In the genomic region with DNA sequence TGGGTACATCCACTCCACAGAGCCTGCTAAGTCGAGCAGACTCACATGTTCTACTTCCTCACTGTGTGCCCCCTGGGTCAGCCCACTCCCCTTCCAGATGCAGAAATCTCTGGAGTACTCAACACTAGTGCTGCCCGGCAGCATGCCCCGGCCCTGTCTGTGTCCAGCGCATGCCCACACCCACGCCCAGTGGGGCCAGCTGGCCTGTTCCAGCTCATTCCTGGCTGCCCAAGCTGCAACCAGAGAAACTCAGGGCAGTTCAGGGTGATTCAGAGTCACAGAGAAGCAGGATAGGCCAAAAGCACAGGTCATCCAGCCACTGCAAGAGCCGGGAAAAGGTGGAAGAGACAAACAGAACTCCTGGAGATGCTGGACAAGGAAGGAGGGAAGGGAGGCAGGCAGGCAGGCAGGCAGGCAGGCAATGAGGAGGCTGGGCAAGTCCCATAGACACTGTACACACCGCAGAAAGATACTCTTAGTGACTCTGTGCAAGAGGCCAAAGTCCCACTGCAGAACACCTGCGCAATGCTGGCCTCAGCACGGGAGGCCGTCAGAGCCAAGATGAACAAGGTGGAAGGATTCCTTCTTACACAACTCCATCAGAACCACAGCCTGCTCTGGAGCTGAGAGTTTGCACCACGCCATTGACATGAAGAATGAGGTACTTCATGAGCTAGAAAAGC, we compare ENCODE assay signal across 13 mouse cellular contexts. TPM values are rescaled to one million over a fixed set of nuclear protein-coding genes. Genes with fewer than 3 reads are reported as not detected.
DNase-seq lines count a peak whose midpoint lies in the region; ATAC-seq and TF ChIP-seq lines count a peak whose summit lies in the region.
"Had no signal": no experiment of that assay in that cellular context is flagged by ENCODE, and none has a peak within 500 bp of the region (broad histone marks: within the 10 kb centered on the region; RNA-seq: fewer than 3 reads in every experiment).

No protein-coding gene starts in this region.

- H3K27me3 ChIP-seq in embryonic facial prominence, embryonic 10.5 days (replicated peaks; ENCODE audit: low read depth, poor library complexity, severe bottlenecking), result peaks cover 7% of the 10 kb centered on the region
- H3K27me3 ChIP-seq in kidney, adult 2 months (replicated peaks; ENCODE audit: control insufficient read depth, insufficient read depth, low read length), result no peaks in the 10 kb centered on the region
- no peaks in the 10 kb centered on the region for H3K27me3 ChIP-seq in liver, embryonic 15.5 days
- no peaks in the 10 kb centered on the region for H3K27me3 ChIP-seq in hindbrain, embryonic 16.5 days (replicated peaks; ENCODE audit: control insufficient read depth, insufficient read depth, low read length)
- H3K27me3 ChIP-seq in midbrain, embryonic 10.5 days (ENCODE audit: low read depth, poor library complexity, severe bottlenecking), result 0 out of 2 replicates have a peak, but pooled peaks cover 5% of the 10 kb centered on the region

- no peaks in the 10 kb centered on the region for H3K36me3 ChIP-seq in embryonic facial prominence, embryonic 10.5 days (replicated peaks)
- no peaks in the 10 kb centered on the region for H3K36me3 ChIP-seq in kidney, adult 2 months (ENCODE audit: control insufficient read depth, insufficient read depth, low read length)
- H3K36me3 ChIP-seq in liver, embryonic 15.5 days (replicated peaks), result no peaks in the 10 kb centered on the region
- H3K36me3 ChIP-seq in hindbrain, embryonic 16.5 days (ENCODE audit: control insufficient read depth, insufficient read depth, low read length), result no peaks in the 10 kb centered on the region
- no peaks in the 10 kb centered on the region for H3K36me3 ChIP-seq in midbrain, embryonic 10.5 days
- H3K36me3 ChIP-seq: hindbrain, embryonic 13.5 days had no signal

- no peaks in the 10 kb centered on the region for H3K9me3 ChIP-seq in embryonic facial prominence, embryonic 10.5 days
- no peaks in the 10 kb centered on the region for H3K9me3 ChIP-seq in liver, embryonic 15.5 days (replicated peaks)
- no peaks in the 10 kb centered on the region for H3K9me3 ChIP-seq in hindbrain, embryonic 16.5 days (ENCODE audit: control insufficient read depth, low read length)
- no peaks in the 10 kb centered on the region for H3K9me3 ChIP-seq in midbrain, embryonic 10.5 days (replicated peaks)
- H3K9me3 ChIP-seq: hindbrain, embryonic 13.5 days had no signal

- TF ChIP-seq POLR2A in kidney, adult 2 months (IDR thresholded peaks at IDR 0.05; ENCODE audit: low read depth, low read length), result no peak

- peaks cover 17% of the 10 kb centered on the region for H3K4me1 ChIP-seq in embryonic facial prominence, embryonic 10.5 days
- peaks cover 21% of the 10 kb centered on the region; the same call in 1 of the 2 replicates for H3K4me1 ChIP-seq in kidney, adult 2 months (ENCODE audit: control insufficient read depth, insufficient read depth, low read length)
- H3K4me1 ChIP-seq in liver, embryonic 15.5 days (replicated peaks), result peaks cover 6% of the 10 kb centered on the region
- peaks cover 11% of the 10 kb centered on the region for H3K4me1 ChIP-seq in hindbrain, embryonic 16.5 days (ENCODE audit: control insufficient read depth, insufficient read depth, low read depth, low read length)
- peaks cover 16% of the 10 kb centered on the region for H3K4me1 ChIP-seq in midbrain, embryonic 10.5 days

- peak; percentile 71 for ATAC-seq in liver, embryonic 15.5 days (ENCODE audit: insufficient read depth)
- ATAC-seq in hindbrain, embryonic 16.5 days, result no peak
- ATAC-seq: forebrain, embryonic 14.5 days had no signal

- H3K4me2 ChIP-seq in liver, embryonic 15.5 days, result no peak overlapping the region
- H3K4me2 ChIP-seq in hindbrain, embryonic 16.5 days (ENCODE audit: low read length), result no peak overlapping the region
- H3K4me2 ChIP-seq: hindbrain, embryonic 13.5 days had no signal

- WGBS in embryonic facial prominence, embryonic 10.5 days, result 88% methylated on average over 11 of the region's 11 CpGs
- 59% methylated on average over 11 of the region's 11 CpGs for WGBS in kidney, adult 2 months
- 65% methylated on average over 11 of the region's 11 CpGs for WGBS in liver, embryonic 15.5 days (ENCODE audit: insufficient replicate concordance)
- WGBS in hindbrain, embryonic 16.5 days, result 88% methylated on average over 11 of the region's 11 CpGs
- WGBS in midbrain, embryonic 10.5 days, result 87% methylated on average over 11 of the region's 11 CpGs

- H3K27ac ChIP-seq in embryonic facial prominence, embryonic 10.5 days (replicated peaks), result peak overlapping the region; percentile 19; the same call in 1 of the 2 replicates
- peak overlapping the region; percentile 81 for H3K27ac ChIP-seq in kidney, adult 2 months (ENCODE audit: insufficient read depth, low read depth, low read length)
- H3K27ac ChIP-seq in liver, embryonic 15.5 days (replicated peaks), result no peak overlapping the region
- H3K27ac ChIP-seq in hindbrain, embryonic 16.5 days (ENCODE audit: low read depth, low read length), result no peak overlapping the region
- no peak overlapping the region for H3K27ac ChIP-seq in midbrain, embryonic 10.5 days (replicated peaks)
- H3K27ac ChIP-seq: hindbrain, embryonic 13.5 days had no signal

- H3K4me3 ChIP-seq in embryonic facial prominence, embryonic 10.5 days, result no peak overlapping the region
- no peak overlapping the region for H3K4me3 ChIP-seq in kidney, adult 2 months (ENCODE audit: insufficient read depth, low read depth, low read length)
- H3K4me3 ChIP-seq in liver, embryonic 15.5 days (replicated peaks), result no peak overlapping the region
- no peak overlapping the region for H3K4me3 ChIP-seq in hindbrain, embryonic 16.5 days (ENCODE audit: low read length)
- no peak overlapping the region for H3K4me3 ChIP-seq in midbrain, embryonic 10.5 days
- H3K4me3 ChIP-seq: hindbrain, embryonic 13.5 days had no signal

- TF ChIP-seq CTCF in kidney, adult 2 months (conservative IDR thresholded peaks at IDR 0.05; ENCODE audit: insufficient read depth, insufficient read length, low read depth, low read length), result no peak

- H3K9ac ChIP-seq in liver, embryonic 15.5 days, result no peak overlapping the region
- no peak overlapping the region for H3K9ac ChIP-seq in hindbrain, embryonic 16.5 days (ENCODE audit: low read depth, low read length)
- H3K9ac ChIP-seq: hindbrain, embryonic 13.5 days had no signal

- DNase-seq in gastrocnemius, adult 18-20 months (ENCODE audit: low spot score), result peak; percentile 35
- no peak for DNase-seq in gastrocnemius, postnatal 4 days (ENCODE audit: low spot score in 2 of 2)
- no peak for DNase-seq in embryonic facial prominence, embryonic 10.5 days (ENCODE audit: low spot score)
- DNase-seq in kidney, adult 2 months, result peak; percentile 81
- no peak for DNase-seq in midbrain, embryonic 10.5 days (ENCODE audit: low spot score)
- DNase-seq in frontal cortex, adult 2 months (ENCODE audit: extremely low spot score in 1 of 2, low spot score in 1 of 2), result no peak
- DNase-seq: cerebellum, adult 18-20 months; layer of hippocampus, adult 9-11 months; right cerebral cortex, postnatal 14 days had no signal

RNA-seq across cellular contexts. Expression of a gene that starts 23.7 kb away (rescaled TPM):
- total RNA-seq in gastrocnemius, adult 18-20 months (2021), result 100 to 1,000 TPM; 168 to 201 TPM
- 100 to 1,000 TPM; 109 to 112 TPM for total RNA-seq in gastrocnemius, postnatal 4 days (2021)
- polyA plus RNA-seq in embryonic facial prominence, embryonic 10.5 days (2016; fragmentation: Nextera tagmentation; extraction: Ambion mirVana), result 48.6 and 50.3 TPM in 2 replicates
- 136 and 148 TPM in 2 replicates for polyA plus RNA-seq in kidney, adult 2 months (2012; rRNA removed)
- 40.4 and 42.0 TPM in 2 replicates for polyA plus RNA-seq in liver, embryonic 15.5 days (2015; fragmentation: Nextera tagmentation; extraction: Ambion mirVana)
- 43.4 and 46.0 TPM in 2 replicates for polyA plus RNA-seq in hindbrain, embryonic 16.5 days (2015; fragmentation: Nextera tagmentation; extraction: Ambion mirVana)
- polyA plus RNA-seq in midbrain, embryonic 10.5 days (2016; fragmentation: Nextera tagmentation; extraction: Ambion mirVana), result 41.7 and 47.7 TPM in 2 replicates
- polyA plus RNA-seq in frontal cortex, adult 2 months (2012; rRNA removed), result 41.6 and 44.5 TPM in 2 replicates

Comparison
In these comparisons a context has a peak if more than half of its experiments do, and no peak if none do; other contexts are left out.
1. DNase-seq: peak in gastrocnemius, adult 18-20 months (single experiment) and kidney, adult 2 months (single experiment); none in gastrocnemius, postnatal 4 days (0 of 2), embryonic facial prominence, embryonic 10.5 days (single experiment), midbrain, embryonic 10.5 days (single experiment) and frontal cortex, adult 2 months (0 of 2).
2. H3K27ac ChIP-seq: peak in embryonic facial prominence, embryonic 10.5 days (single experiment) and kidney, adult 2 months (single experiment); none in liver, embryonic 15.5 days (single experiment), hindbrain, embryonic 16.5 days (single experiment) and midbrain, embryonic 10.5 days (single experiment).